Mouse (Mus musculus): ENCODE results near the gene Fam209. TPM values are rescaled to one million over a fixed set of nuclear protein-coding genes. Genes with fewer than 3 reads are reported as not detected.
A peak's percentile ranks its signal among the peaks of the same experiment; 100 is the strongest.

The Fam209 gene
- polyA plus RNA-seq, 1 experiment: not detected

DNA sequence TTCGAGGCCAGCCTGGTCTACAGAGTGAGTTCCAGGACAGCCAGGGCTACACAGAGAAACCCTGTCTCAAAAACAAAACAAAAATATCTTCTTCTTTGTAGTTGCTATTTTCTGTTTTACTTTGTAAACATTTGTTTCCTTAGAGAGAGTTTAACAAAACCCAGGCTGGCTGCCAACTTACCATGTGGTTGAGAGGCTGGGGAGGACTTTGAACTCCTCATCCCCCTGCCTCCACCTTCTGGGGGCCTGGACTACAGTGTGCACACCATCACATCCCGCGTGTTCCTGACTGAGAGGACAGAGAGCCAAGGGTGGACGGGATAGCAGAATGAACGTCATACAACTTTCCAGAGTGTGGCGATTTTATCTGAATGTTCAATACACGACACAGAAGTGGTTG, 33.8 kb downstream of the Fam209 start:
- H3K27me3 ChIP-seq (ENCODE audit: control insufficient read depth, insufficient read depth, insufficient read length): peaks cover 10% of the 10 kb centered on the region
- no peaks in the 10 kb centered on the region for H3K79me2 ChIP-seq (ENCODE audit: control insufficient read depth, insufficient read depth)
- H3ac ChIP-seq (ENCODE audit: control insufficient read depth, insufficient read length, low read depth): no peak overlapping the region
- H3K4me3 ChIP-seq (ENCODE audit: insufficient read depth, poor library complexity, severe bottlenecking): no peak overlapping the region
- TF ChIP-seq CEBPB (IDR thresholded peaks at IDR 0.05; ENCODE audit: low read depth): no peak
- TF ChIP-seq MAX (IDR thresholded peaks at IDR 0.05): no peak
- no peak for TF ChIP-seq MYOG (IDR thresholded peaks at IDR 0.05; ENCODE audit: control insufficient read depth, extremely low read depth, insufficient read length)
- no peak for TF ChIP-seq FOSL1 (IDR thresholded peaks at IDR 0.05; ENCODE audit: insufficient read depth, low read length, poor library complexity, severe bottlenecking)
- no peak for TF ChIP-seq MYOD1 (IDR thresholded peaks at IDR 0.05; ENCODE audit: control insufficient read depth, insufficient read length, low read depth)
- no peak for TF ChIP-seq CTCF (IDR thresholded peaks at IDR 0.05; ENCODE audit: control insufficient read depth, insufficient read depth, insufficient read length)
- no peak for TF ChIP-seq USF1 (IDR thresholded peaks at IDR 0.05; ENCODE audit: low read depth)
- no peaks in the 10 kb centered on the region for H3K79me3 ChIP-seq (ENCODE audit: low read depth)
- H3K36me3 ChIP-seq (ENCODE audit: control insufficient read depth, insufficient read depth): no peaks in the 10 kb centered on the region

DNA sequence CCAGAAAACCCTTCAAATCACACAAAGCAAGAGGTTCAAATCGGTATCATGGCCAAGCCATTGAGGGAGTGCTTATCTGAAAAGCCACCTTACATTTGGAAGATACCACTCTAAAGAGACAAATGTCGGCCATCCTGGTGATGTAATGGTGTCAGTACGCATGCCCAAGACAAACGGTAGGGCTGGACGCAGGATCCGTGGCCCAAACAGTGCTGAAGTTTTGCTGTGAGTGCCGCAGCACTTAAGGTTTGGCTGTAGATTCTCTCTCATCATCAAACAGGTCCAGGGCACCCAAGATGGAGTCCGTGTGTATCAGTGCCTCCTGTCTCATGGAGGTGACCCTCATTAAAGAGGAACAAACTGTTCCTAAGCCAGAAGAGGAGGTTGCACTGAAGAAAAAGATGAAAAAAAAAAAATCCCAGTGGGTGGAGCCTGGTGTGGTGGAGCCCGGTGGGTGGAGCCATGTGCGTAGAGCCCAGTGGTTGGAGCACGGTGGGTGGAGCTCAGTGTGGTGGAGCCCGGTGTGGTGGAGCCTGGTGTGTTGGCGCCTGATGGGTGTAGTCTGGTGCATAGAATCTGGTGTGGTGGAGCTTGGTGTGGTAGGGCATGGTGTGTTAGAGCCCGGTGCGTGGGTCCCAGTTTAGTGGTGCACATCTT, 37.9 kb downstream of the Fam209 start:
- Histone ChIP-seq H3K27me3 (ENCODE audit: control insufficient read depth, insufficient read depth, insufficient read length) (peaks cover 21% of the 10 kb centered on the region), H3ac (ENCODE audit: control insufficient read depth, insufficient read length, low read depth) (no peak overlapping the region), H3K79me3 (ENCODE audit: low read depth) (no peaks in the 10 kb centered on the region), H3K36me3 (ENCODE audit: control insufficient read depth, insufficient read depth) (no peaks in the 10 kb centered on the region), H3K79me2 (ENCODE audit: control insufficient read depth, insufficient read depth) (no peaks in the 10 kb centered on the region), H3K4me3 (ENCODE audit: insufficient read depth, poor library complexity, severe bottlenecking) (no peak overlapping the region)
- TF ChIP-seq USF1 (IDR thresholded peaks at IDR 0.05; ENCODE audit: low read depth) (no peak), MAX (IDR thresholded peaks at IDR 0.05) (no peak), CEBPB (IDR thresholded peaks at IDR 0.05; ENCODE audit: low read depth) (no peak), MYOG (IDR thresholded peaks at IDR 0.05; ENCODE audit: control insufficient read depth, extremely low read depth, insufficient read length) (no peak), FOSL1 (IDR thresholded peaks at IDR 0.05; ENCODE audit: insufficient read depth, low read length, poor library complexity, severe bottlenecking) (no peak), CTCF (IDR thresholded peaks at IDR 0.05; ENCODE audit: control insufficient read depth, insufficient read depth, insufficient read length) (no peak), MYOD1 (IDR thresholded peaks at IDR 0.05; ENCODE audit: control insufficient read depth, insufficient read length, low read depth) (no peak)

DNA sequence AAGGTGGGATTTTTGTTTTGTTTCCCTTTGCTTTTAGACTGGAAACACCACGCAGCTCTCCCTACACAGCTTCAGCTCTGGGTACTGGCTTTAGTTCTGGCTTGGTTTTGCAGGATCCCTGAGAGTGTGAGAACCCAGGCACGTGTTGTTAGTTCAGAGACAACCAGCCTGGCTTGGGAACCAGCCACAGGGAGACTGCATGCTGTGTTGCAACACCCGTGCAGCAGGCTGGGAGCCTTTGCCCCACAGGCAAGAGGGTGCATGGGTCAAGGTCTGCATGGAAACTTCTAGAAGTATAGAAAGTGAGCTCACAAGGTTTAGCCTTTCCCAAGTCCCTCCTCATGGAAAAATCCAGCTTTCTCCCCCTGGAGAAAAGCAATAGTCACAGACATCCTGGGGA, 38.6 kb downstream of the Fam209 start:
- H3K79me2 ChIP-seq (ENCODE audit: control insufficient read depth, insufficient read depth): no peaks in the 10 kb centered on the region
- H3K4me3 ChIP-seq (ENCODE audit: insufficient read depth, poor library complexity, severe bottlenecking): no peak overlapping the region
- peaks cover 28% of the 10 kb centered on the region for H3K27me3 ChIP-seq (ENCODE audit: control insufficient read depth, insufficient read depth, insufficient read length)
- no peak for TF ChIP-seq MAX (IDR thresholded peaks at IDR 0.05)
- TF ChIP-seq CEBPB (IDR thresholded peaks at IDR 0.05; ENCODE audit: low read depth): no peak
- TF ChIP-seq USF1 (IDR thresholded peaks at IDR 0.05; ENCODE audit: low read depth): no peak
- no peak for TF ChIP-seq CTCF (IDR thresholded peaks at IDR 0.05; ENCODE audit: control insufficient read depth, insufficient read depth, insufficient read length)
- no peak overlapping the region for H3ac ChIP-seq (ENCODE audit: control insufficient read depth, insufficient read length, low read depth)
- H3K36me3 ChIP-seq (ENCODE audit: control insufficient read depth, insufficient read depth): no peaks in the 10 kb centered on the region
- H3K79me3 ChIP-seq (ENCODE audit: low read depth): no peaks in the 10 kb centered on the region

DNA sequence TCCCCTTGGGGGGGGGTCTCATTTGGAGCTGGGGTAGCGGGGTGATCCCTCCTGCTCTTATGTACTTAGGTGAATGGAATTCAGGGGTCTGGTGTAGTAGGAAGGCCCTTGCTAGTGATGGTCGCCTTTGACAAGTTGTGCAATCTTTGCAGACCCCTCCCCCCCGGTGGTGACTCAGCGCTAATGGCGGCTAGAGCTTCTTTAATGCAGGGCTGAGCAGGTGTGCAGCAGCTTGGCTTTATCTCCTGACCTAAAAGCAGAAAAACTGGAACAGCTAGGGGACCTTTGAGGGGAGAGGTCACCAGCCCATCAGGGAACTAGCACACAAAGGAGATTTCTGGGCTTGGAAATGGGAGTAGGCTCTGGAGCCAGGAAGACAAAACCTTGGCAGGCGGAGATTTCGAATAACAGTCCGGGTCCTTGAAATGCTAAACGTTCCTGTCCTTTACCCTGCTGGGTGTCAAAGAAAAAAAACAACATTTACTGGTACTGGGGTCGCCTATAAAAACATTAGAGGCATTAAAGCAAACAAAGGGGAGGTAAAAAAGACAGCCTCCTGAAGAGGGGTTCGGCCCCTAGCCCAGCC, 44.2 kb downstream of the Fam209 start:
- no peaks in the 10 kb centered on the region for H3K79me2 ChIP-seq (ENCODE audit: control insufficient read depth, insufficient read depth)
- no peak overlapping the region for H3K4me3 ChIP-seq (ENCODE audit: insufficient read depth, poor library complexity, severe bottlenecking)
- H3K36me3 ChIP-seq (ENCODE audit: control insufficient read depth, insufficient read depth): no peaks in the 10 kb centered on the region
- H3K79me3 ChIP-seq (ENCODE audit: low read depth): no peaks in the 10 kb centered on the region
- H3ac ChIP-seq (ENCODE audit: control insufficient read depth, insufficient read length, low read depth): no peak overlapping the region
- peaks cover 68% of the 10 kb centered on the region for H3K27me3 ChIP-seq (ENCODE audit: control insufficient read depth, insufficient read depth, insufficient read length)
- TF ChIP-seq MAX (IDR thresholded peaks at IDR 0.05) (no peak), CEBPB (IDR thresholded peaks at IDR 0.05; ENCODE audit: low read depth) (peak; percentile 44)

DNA sequence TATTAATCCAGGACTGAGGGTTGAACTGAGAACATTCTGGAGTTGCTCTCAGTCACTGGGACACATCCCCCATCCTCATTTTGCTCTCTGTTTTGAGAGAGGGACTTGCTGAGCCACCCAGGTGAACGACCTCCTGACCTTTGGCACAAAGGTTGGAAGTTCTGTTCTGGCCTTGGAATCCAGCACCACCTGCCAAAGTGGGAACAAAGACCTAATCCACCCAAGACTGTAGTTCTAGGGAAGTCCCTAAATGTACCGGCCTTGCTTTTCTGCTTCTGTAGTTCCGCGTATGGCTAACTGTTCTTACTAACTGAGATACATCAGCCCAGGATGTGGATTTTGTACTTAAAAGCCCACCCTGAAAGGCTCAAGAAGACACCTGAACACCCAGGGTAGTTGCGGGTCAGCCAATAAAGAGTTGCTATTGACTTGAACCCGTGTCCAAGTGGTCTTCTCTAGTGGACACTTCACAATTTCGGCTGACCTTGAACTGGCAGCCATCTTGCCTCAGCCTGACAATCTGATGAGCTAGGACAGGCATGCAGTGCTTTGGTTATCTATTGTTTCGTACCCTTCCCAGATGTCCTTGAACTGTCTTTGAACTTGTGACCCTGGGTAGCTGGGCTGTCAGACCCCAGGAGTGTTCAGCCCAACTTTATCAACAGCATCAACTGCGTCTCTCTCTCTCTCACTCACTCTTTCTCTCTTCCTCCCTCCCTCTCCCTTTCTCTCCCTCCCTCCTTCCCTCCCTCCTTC, 48.5 kb downstream of the Fam209 start:
- H3K36me3 ChIP-seq (ENCODE audit: control insufficient read depth, insufficient read depth): no peaks in the 10 kb centered on the region
- no peaks in the 10 kb centered on the region for H3K79me3 ChIP-seq (ENCODE audit: low read depth)
- no peak for TF ChIP-seq USF1 (IDR thresholded peaks at IDR 0.05; ENCODE audit: low read depth)
- TF ChIP-seq MYOD1 (IDR thresholded peaks at IDR 0.05; ENCODE audit: control insufficient read depth, insufficient read length, low read depth): no peak
- TF ChIP-seq MYOG (IDR thresholded peaks at IDR 0.05; ENCODE audit: control insufficient read depth, extremely low read depth, insufficient read length): no peak
- TF ChIP-seq CEBPB (IDR thresholded peaks at IDR 0.05; ENCODE audit: low read depth): no peak
- TF ChIP-seq FOSL1 (IDR thresholded peaks at IDR 0.05; ENCODE audit: insufficient read depth, low read length, poor library complexity, severe bottlenecking): no peak
- no peak for TF ChIP-seq CTCF (IDR thresholded peaks at IDR 0.05; ENCODE audit: control insufficient read depth, insufficient read depth, insufficient read length)
- TF ChIP-seq MAX (IDR thresholded peaks at IDR 0.05): no peak
- peaks cover 45% of the 10 kb centered on the region for H3K27me3 ChIP-seq (ENCODE audit: control insufficient read depth, insufficient read depth, insufficient read length)
- H3K4me3 ChIP-seq (ENCODE audit: insufficient read depth, poor library complexity, severe bottlenecking): no peak overlapping the region
- H3ac ChIP-seq (ENCODE audit: control insufficient read depth, insufficient read length, low read depth): no peak overlapping the region
- no peaks in the 10 kb centered on the region for H3K79me2 ChIP-seq (ENCODE audit: control insufficient read depth, insufficient read depth)

Measured in C2C12 (cell line).